Comparison of ENCODE assay signal across 6 mouse cellular contexts in the genomic region with DNA sequence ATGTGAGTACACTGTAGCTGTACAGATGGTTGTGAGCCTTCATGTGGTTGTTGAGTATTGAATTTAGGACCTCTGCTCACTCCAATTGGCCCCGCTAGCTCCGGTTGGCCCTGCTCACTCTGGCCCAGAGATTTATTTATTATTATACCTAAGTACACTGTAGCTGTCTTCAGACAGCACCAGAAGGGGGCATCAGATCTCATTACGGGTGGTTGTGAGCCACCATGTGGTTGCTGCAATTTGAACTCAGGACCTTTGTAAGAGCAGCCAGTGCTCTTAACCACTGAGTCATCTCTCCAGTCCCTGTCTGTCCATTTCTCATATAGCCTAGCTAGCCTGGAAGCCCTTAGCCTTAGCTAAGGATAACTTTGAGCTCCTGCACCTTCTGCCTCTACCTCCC. TPM values are rescaled to one million over a fixed set of nuclear protein-coding genes. Genes with fewer than 3 reads are reported as not detected.
DNase-seq lines count a peak whose midpoint lies in the region; ATAC-seq and TF ChIP-seq lines count a peak whose summit lies in the region.
"Not testable (repeated sequence)": the region's sequence is repeated elsewhere in the genome, so short reads cannot be mapped to it uniquely, and the experiment has no call there.

No protein-coding gene starts in this region.

- 93% methylated on average over 3 of the region's 3 CpGs for WGBS in heart, embryonic 10.5 days
- WGBS in hindbrain, embryonic 10.5 days: 90% methylated on average over 3 of the region's 3 CpGs
- WGBS in kidney, postnatal 0 days: 91% methylated on average over 3 of the region's 3 CpGs
- WGBS in liver, embryonic 12.5 days (ENCODE audit: insufficient replicate concordance): 77% methylated on average over 3 of the region's 3 CpGs
- WGBS in lung, embryonic 14.5 days: 88% methylated on average over 3 of the region's 3 CpGs

- H3K36me3 ChIP-seq in erythroblast, embryonic 14.5 days (ENCODE audit: control insufficient read depth): peaks cover 84% of the 10 kb centered on the region
- peaks cover 12% of the 10 kb centered on the region; the same call in 1 of the 2 replicates for H3K36me3 ChIP-seq in heart, embryonic 10.5 days
- not testable (repeated sequence) for H3K36me3 ChIP-seq in hindbrain, embryonic 10.5 days; kidney, postnatal 0 days (ENCODE audit: insufficient read depth, low read length); lung, embryonic 14.5 days (ENCODE audit: insufficient read depth)
- peaks cover 44% of the 10 kb centered on the region for H3K36me3 ChIP-seq in liver, embryonic 12.5 days

- H3K27ac ChIP-seq in heart, embryonic 10.5 days: peak overlapping the region; percentile 93; the same call in 1 of the 2 replicates
- H3K27ac ChIP-seq in hindbrain, embryonic 10.5 days: 0 out of 2 replicates have a peak overlapping the region, but pooled peaks have one; percentile 86
- H3K27ac ChIP-seq in kidney, postnatal 0 days; lung, embryonic 14.5 days (ENCODE audit: low read depth): not testable (repeated sequence)
- peak overlapping the region; percentile 99 for H3K27ac ChIP-seq in liver, embryonic 12.5 days

- H3K9ac ChIP-seq in kidney, postnatal 0 days (ENCODE audit: low read depth, low read length); lung, embryonic 14.5 days: not testable (repeated sequence)
- peak overlapping the region; percentile 90 for H3K9ac ChIP-seq in liver, embryonic 12.5 days

- TF ChIP-seq CTCF in kidney, postnatal 0 days (IDR thresholded peaks at IDR 0.05; ENCODE audit: low read depth): 0 out of 2 replicates have a peak, but pooled peaks have one; percentile 14
- TF ChIP-seq CTCF in lung, embryonic 14.5 days (IDR thresholded peaks at IDR 0.05; ENCODE audit: low read depth): not testable (repeated sequence)

- peak overlapping the region; percentile 91 for H3K4me3 ChIP-seq in erythroblast, embryonic 14.5 days (replicated peaks)
- peak overlapping the region; percentile 79; the same call in 1 of the 2 replicates for H3K4me3 ChIP-seq in heart, embryonic 10.5 days
- H3K4me3 ChIP-seq in hindbrain, embryonic 10.5 days; kidney, postnatal 0 days (replicated peaks; ENCODE audit: low read depth, low read length); lung, embryonic 14.5 days (ENCODE audit: low read depth, low read length): not testable (repeated sequence)
- peak overlapping the region; percentile 76 for H3K4me3 ChIP-seq in liver, embryonic 12.5 days

- not testable (repeated sequence) for H3K27me3 ChIP-seq in erythroblast, embryonic 14.5 days (ENCODE audit: control insufficient read depth); heart, embryonic 10.5 days (ENCODE audit: insufficient read depth, poor library complexity, severe bottlenecking); kidney, postnatal 0 days (ENCODE audit: insufficient read depth, low read length); liver, embryonic 12.5 days (replicated peaks); lung, embryonic 14.5 days (ENCODE audit: insufficient read depth, low read length)
- H3K27me3 ChIP-seq in hindbrain, embryonic 10.5 days (ENCODE audit: insufficient read depth, poor library complexity, severe bottlenecking): peaks cover 38% of the 10 kb centered on the region

- DNase-seq in heart, embryonic 10.5 days (ENCODE audit: low spot score); hindbrain, embryonic 10.5 days (ENCODE audit: low spot score); kidney, postnatal 0 days (ENCODE audit: low spot score); lung, embryonic 14.5 days: not testable (repeated sequence)

- H3K9me3 ChIP-seq in erythroblast, embryonic 14.5 days (ENCODE audit: control insufficient read depth, low read length); heart, embryonic 10.5 days; hindbrain, embryonic 10.5 days; kidney, postnatal 0 days (replicated peaks; ENCODE audit: low read length); liver, embryonic 12.5 days (replicated peaks); lung, embryonic 14.5 days (ENCODE audit: low read depth, low read length): not testable (repeated sequence)

- not testable (repeated sequence) for H3K4me2 ChIP-seq in kidney, postnatal 0 days (ENCODE audit: low read length)
- H3K4me2 ChIP-seq in liver, embryonic 12.5 days: peak overlapping the region; percentile 91
- 0 out of 2 replicates have a peak overlapping the region, but pooled peaks have one; percentile 99 for H3K4me2 ChIP-seq in lung, embryonic 14.5 days

- not testable (repeated sequence) for ATAC-seq in kidney, postnatal 0 days (replicated peaks; ENCODE audit: low FRiP score, low read depth); lung, embryonic 14.5 days (ENCODE audit: insufficient read depth)
- 0 out of 2 replicates have a peak, but pooled peaks have one; percentile 6 for ATAC-seq in liver, embryonic 12.5 days

- H3K4me1 ChIP-seq in erythroblast, embryonic 14.5 days (ENCODE audit: control insufficient read depth): peaks cover 78% of the 10 kb centered on the region
- peaks cover 25% of the 10 kb centered on the region for H3K4me1 ChIP-seq in heart, embryonic 10.5 days
- peaks cover 26% of the 10 kb centered on the region for H3K4me1 ChIP-seq in hindbrain, embryonic 10.5 days (replicated peaks)
- not testable (repeated sequence) for H3K4me1 ChIP-seq in kidney, postnatal 0 days (replicated peaks; ENCODE audit: insufficient read depth, low read length); lung, embryonic 14.5 days (ENCODE audit: insufficient read depth)
- peaks cover 55% of the 10 kb centered on the region for H3K4me1 ChIP-seq in liver, embryonic 12.5 days

RNA-seq across cellular contexts. Expression of gene Ttc39a, which starts 1.5 kb away (rescaled TPM):
- 4.4 and 5.5 TPM in 2 replicates for polyA plus RNA-seq in erythroblast, embryonic 14.5 days (2012)
- polyA plus RNA-seq in heart, embryonic 10.5 days (2016; fragmentation: Nextera tagmentation; extraction: Ambion mirVana): 9.4 and 10.7 TPM in 2 replicates
- 2.5 and 2.8 TPM in 2 replicates for polyA plus RNA-seq in hindbrain, embryonic 10.5 days (2016; fragmentation: Nextera tagmentation; extraction: Ambion mirVana)
- 2.6 and 3.0 TPM in 2 replicates for polyA plus RNA-seq in kidney, postnatal 0 days (2015; fragmentation: Nextera tagmentation; extraction: Ambion mirVana)
- 12.9 and 13.7 TPM in 2 replicates for polyA plus RNA-seq in liver, embryonic 12.5 days (2016; fragmentation: Nextera tagmentation; extraction: Ambion mirVana)
- polyA plus RNA-seq in lung, embryonic 14.5 days (2014; fragmentation: Nextera tagmentation; extraction: Ambion mirVana): 5.5 and 5.9 TPM in 2 replicates
